Mouse (Mus musculus) E14TG2a.4 (cell line): ENCODE results near the gene Tmem184b.

Source experiments
- H3K27me3 ChIP-seq: 2 replicates; pipeline ENCODE4 v1.6.1; 2014; ENCODE audit warnings: low read length, control low read depth; ENCODE audit not compliant: insufficient read depth
- H3K36me3 ChIP-seq: 2 replicates; pipeline ENCODE4 v1.6.1; 2014; ENCODE audit warnings: low read length, control low read depth; ENCODE audit not compliant: insufficient read depth
- H3K4me1 ChIP-seq: replicated peaks from 2 replicates; pipeline ENCODE4 v1.6.1; 2014; ENCODE audit warnings: low read depth, low read length, control low read depth
- H3K4me3 ChIP-seq: replicated peaks from 2 replicates; pipeline ENCODE4 v1.5.1; 2014; ENCODE audit warnings: mild to moderate bottlenecking, low read length
- H3K9me3 ChIP-seq: 2 replicates; pipeline ENCODE4 v1.6.1; 2014; ENCODE audit warnings: low read length, control low read depth
- CTCF ChIP-seq: conservative IDR thresholded peaks from 2 replicates; pipeline ENCODE4 v1.5.1; 2014; ENCODE audit warnings: low read length
- NANOG ChIP-seq: IDR thresholded peaks from 2 replicates; pipeline ENCODE4 v1.6.1; 2014; ENCODE audit warnings: borderline replicate concordance, low read length, mixed read lengths
- POU5F1 ChIP-seq: IDR thresholded peaks from 2 replicates; pipeline ENCODE4 v1.6.1; 2014; ENCODE audit warnings: low read length, borderline replicate concordance

Gene Tmem184b

DNA sequence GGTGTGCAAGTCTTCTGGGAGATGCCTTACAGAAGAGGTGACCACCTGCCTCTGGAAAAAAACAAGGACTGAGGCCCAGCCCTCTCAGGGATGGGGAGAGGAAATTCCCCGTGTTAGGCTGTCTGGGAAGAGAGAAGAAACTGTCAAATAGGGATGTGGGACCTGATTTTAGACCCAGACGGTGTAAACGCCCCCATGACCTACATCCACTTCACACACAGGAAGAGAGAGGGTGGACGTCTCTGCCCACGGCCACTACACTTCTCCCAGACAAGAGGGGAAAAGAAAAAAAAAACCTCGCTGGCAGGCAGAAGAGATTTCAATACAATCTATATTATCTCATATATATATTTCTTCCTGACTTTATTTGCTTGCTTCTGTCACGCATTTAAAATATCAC, 43.0 kb downstream of the Tmem184b start:
- Histone ChIP-seq H3K4me3 (no peak overlapping the region), H3K36me3 (peaks cover 81% of the 10 kb centered on the region), H3K4me1 (peaks cover 82% of the 10 kb centered on the region), H3K27me3 (peaks cover 16% of the 10 kb centered on the region), H3K9me3 (no peaks in the 10 kb centered on the region)
- no peak for TF ChIP-seq CTCF
- no peak for TF ChIP-seq NANOG
- no peak for TF ChIP-seq POU5F1

DNA sequence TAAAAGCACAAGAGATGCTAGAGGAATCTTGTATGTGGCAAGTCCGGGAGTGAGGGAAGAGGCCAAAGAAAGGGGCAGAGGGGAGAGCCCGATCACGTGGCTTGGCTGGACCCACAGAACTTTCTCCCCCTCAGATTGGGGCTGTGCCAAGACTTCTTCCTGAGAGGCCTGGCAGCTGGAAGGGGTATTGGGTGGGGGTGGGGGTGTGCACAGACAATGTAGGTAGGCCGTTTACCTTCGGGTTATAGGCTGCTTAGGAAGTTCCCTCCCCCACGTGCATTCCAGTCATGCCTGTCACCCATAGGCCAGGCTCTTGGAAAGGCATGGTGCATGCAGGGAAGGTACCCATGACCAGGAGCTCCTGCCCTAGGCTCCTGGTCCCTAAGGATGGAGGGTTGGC, 43.4 kb downstream of the Tmem184b start:
- Histone ChIP-seq H3K9me3 (no peaks in the 10 kb centered on the region), H3K4me1 (peaks cover 78% of the 10 kb centered on the region), H3K27me3 (peaks cover 16% of the 10 kb centered on the region), H3K4me3 (no peak overlapping the region), H3K36me3 (peaks cover 77% of the 10 kb centered on the region)
- no peak for TF ChIP-seq CTCF
- no peak for TF ChIP-seq POU5F1
- no peak for TF ChIP-seq NANOG

DNA sequence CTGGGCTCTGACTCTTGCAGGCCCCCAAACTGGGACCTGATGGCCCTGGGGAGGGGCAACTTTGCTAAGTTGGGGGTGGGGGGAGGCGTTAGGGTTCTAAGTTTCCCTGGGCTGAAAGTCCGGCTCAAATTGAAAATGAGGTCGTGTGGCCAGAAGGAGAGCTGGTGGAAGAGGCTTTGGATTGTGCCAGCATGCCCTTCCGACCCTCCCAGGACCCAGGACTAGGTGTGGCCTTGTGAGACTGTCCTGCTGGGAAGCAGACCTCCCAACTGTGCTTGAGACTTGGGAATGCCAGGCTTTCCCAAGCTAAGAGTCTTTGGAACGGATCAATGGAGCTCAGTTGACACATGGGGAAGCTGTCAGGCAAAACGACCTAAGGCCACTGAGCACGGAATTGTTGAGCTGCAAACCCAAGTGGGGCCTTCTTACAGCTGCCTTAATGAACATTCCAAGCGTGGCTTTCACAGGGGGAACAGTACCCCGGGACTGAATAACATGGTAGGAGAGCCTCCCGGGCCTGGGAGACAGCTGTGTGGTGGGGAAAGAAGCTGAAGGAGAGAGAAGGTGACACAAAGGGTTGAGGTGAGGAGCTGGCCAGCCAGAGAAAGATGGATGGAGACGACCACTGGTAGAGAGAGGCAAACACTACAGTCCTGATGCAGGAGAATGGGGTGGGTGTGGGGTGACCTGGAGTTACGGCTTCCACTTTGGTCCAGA, 45.2 kb downstream of the Tmem184b start:
- Histone ChIP-seq H3K4me1 (peaks cover 75% of the 10 kb centered on the region), H3K36me3 (peaks cover 70% of the 10 kb centered on the region), H3K27me3 (peaks cover 18% of the 10 kb centered on the region), H3K4me3 (peak overlapping the region; percentile 82), H3K9me3 (no peaks in the 10 kb centered on the region)
- TF ChIP-seq NANOG (no peak), POU5F1 (no peak), CTCF (no peak)

DNA sequence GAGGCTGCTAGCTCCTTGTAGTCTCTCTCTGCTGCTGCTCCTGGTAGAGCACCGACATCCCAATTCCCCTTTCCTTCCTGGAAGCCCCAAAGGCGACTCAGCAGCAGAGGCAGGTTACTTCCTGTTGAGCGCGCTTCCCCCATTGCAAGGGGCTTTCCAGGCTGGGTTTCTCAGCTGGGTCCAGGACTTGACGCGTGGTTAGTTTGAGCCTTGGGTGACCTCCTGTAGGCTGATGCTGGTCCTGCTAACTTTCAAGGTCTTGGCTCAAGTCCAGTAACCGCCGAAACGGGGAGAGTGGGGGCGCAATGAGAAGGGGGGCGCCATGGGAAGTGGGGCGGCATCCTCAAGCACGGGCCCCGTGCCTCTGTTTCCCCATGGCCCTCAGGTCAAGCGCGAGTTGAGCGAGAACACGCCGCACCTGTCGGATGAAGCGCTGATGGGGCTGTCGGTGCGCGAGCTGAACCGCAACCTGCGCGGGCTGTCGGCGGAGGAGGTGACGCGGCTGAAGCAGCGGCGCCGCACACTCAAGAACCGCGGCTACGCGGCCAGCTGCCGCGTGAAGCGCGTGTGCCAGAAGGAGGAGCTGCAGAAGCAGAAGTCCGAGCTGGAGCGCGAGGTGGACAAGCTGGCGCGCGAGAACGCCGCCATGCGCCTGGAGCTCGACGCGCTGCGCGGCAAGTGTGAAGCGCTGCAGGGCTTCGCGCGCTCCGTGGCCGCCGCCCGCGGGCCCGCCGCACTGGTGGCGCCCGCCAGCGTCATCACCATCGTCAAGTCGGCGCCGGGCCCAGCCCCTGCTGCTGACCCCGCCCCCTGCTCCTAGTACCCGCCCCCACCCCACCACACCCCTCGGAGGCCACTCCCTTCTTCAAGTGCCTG, 46.1 kb downstream of the Tmem184b start:
- peaks cover 75% of the 10 kb centered on the region for H3K4me1 ChIP-seq
- H3K4me3 ChIP-seq, result peak overlapping the region; percentile 82
- no peak for TF ChIP-seq POU5F1
- no peak for TF ChIP-seq NANOG
- no peak for TF ChIP-seq CTCF
- H3K36me3 ChIP-seq, result peaks cover 61% of the 10 kb centered on the region
- no peaks in the 10 kb centered on the region for H3K9me3 ChIP-seq
- H3K27me3 ChIP-seq, result peaks cover 18% of the 10 kb centered on the region

DNA sequence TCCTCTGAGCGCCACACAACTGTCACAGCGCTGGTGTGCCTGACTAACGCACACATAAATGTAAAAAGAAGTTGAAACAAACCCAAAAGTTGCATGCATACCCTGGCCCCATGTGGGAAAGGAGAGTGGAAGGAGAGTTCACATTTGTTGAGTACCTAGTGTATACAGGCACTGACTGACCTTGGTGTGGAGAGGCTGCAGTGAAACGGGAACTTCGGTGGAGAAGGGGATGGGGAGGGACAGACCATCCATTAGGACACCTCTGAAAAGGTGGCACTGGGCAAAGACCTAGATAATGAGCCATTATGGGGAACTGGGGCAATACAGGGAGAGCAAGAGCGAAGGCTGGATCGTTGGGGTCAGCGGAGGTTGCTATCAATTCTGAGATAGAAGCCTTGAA, 46.9 kb downstream of the Tmem184b start:
- Histone ChIP-seq H3K4me1 (peaks cover 74% of the 10 kb centered on the region), H3K9me3 (no peaks in the 10 kb centered on the region), H3K4me3 (peak overlapping the region; percentile 82), H3K27me3 (peaks cover 18% of the 10 kb centered on the region), H3K36me3 (peaks cover 53% of the 10 kb centered on the region)
- no peak for TF ChIP-seq POU5F1
- TF ChIP-seq NANOG, result no peak
- TF ChIP-seq CTCF, result no peak

DNA sequence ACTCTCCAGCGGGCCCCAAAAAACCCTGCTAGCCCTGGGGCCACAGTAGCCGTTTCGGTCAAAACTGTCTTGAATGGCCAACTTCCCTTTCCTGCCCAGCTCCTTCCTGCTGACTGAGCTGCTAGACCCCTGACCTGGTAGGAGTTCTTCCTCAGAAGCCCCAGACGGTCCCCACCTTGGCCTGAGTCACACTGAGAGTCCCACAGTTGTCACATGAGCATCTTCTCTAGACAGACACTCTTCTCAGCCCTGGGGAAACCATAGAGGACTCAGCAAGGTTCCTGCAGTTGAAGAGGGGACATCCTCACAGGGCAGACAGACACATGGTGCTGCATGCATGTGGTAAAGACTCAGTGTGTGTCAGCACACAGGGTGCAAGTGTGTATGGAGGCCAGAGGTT, 48.8 kb downstream of the Tmem184b start:
- Histone ChIP-seq H3K4me3 (no peak overlapping the region), H3K9me3 (no peaks in the 10 kb centered on the region), H3K36me3 (peaks cover 36% of the 10 kb centered on the region), H3K4me1 (peaks cover 75% of the 10 kb centered on the region), H3K27me3 (peaks cover 21% of the 10 kb centered on the region)
- TF ChIP-seq POU5F1 (no peak), NANOG (no peak), CTCF (no peak)

DNA sequence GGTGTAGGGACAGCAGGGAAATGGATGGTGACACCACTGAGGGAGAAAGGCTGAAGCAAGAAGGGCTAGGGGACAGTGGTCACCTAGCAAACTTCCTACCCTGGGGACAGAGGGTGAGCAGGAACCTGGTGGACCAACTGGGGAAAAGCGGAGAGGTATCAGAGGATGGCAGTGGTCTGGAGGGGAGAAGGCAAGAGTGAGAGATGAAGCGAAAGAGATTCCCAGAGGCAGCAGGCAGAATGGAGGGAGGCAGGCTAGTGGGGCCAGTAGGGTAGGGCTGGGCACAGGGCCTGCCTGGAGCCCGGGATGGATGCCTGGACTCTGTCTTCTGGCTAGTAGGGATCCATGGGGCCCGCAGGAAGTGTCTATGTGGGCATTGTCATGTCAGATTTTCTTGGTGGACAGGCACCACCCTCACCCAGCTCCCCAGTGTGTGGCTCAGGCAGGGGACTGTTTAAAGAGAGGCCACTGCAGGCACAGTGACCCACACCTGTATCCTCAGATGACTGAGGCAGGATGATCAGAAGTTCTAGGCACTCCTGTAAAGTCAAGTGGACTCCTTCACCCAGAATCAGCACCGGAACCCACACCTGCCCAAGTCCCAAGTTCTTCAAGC, 49.6 kb downstream of the Tmem184b start:
- no peak overlapping the region for H3K4me3 ChIP-seq
- peaks cover 29% of the 10 kb centered on the region for H3K27me3 ChIP-seq
- TF ChIP-seq POU5F1, result no peak
- no peaks in the 10 kb centered on the region for H3K9me3 ChIP-seq
- H3K36me3 ChIP-seq, result peaks cover 29% of the 10 kb centered on the region
- peaks cover 82% of the 10 kb centered on the region for H3K4me1 ChIP-seq

DNA sequence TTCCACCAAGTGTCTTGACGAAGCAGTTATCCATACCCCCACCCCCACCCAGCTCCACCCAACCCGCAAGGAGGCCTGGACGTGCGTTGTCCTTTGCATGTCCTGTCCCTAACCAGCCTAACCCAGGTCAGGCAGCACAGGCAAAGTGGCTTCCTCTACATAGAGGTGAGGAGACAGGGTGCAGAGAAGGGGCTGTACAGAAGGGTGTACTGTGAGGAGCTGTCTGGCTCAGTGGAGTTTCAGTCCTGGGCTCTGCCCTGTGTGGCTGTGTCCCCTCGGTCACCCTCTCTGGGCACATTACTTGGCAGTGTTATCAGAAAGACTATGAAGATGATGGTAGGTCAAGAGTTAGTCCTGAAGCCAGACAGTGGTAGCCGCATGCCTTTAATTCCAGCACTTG, 50.9 kb downstream of the Tmem184b start:
- no peak for TF ChIP-seq POU5F1
- no peak for TF ChIP-seq CTCF
- no peak for TF ChIP-seq NANOG
- Histone ChIP-seq H3K4me3 (no peak overlapping the region), H3K4me1 (peaks cover 80% of the 10 kb centered on the region), H3K27me3 (peaks cover 35% of the 10 kb centered on the region), H3K9me3 (no peaks in the 10 kb centered on the region), H3K36me3 (peaks cover 21% of the 10 kb centered on the region)
